Mouse (Mus musculus) liver, embryonic 15.5 days (tissue): ENCODE results near the gene Thra. TPM values are rescaled to one million over a fixed set of nuclear protein-coding genes. Genes with fewer than 3 reads are reported as not detected.

Source experiments
- ATAC-seq: fragments of 200-750 bp; cut with Nextera tagmentation; 2 replicates; pipeline ENCODE4 v1.8.0; 2017; ENCODE audit warnings: moderate number of reproducible peaks, mild to moderate bottlenecking, moderate library complexity; ENCODE audit not compliant: insufficient read depth
- H3K27ac ChIP-seq: fragments of 300-500 bp; sonication (generic); replicated peaks from 2 replicates; pipeline ENCODE4 v1.5.1; 2015; ENCODE audit warnings: mild to moderate bottlenecking, inconsistent platforms
- H3K27me3 ChIP-seq: fragments of 300-500 bp; sonication (generic); 2 replicates; pipeline ENCODE4 v1.6.1; 2015; ENCODE audit warnings: mild to moderate bottlenecking, inconsistent platforms
- H3K36me3 ChIP-seq: fragments of 300-500 bp; sonication (generic); replicated peaks from 2 replicates; pipeline ENCODE4 v1.6.1; 2015; ENCODE audit warnings: moderate library complexity, mild to moderate bottlenecking, inconsistent platforms
- H3K4me1 ChIP-seq: fragments of 300-500 bp; sonication (generic); replicated peaks from 2 replicates; pipeline ENCODE4 v1.6.1; 2015; ENCODE audit warnings: inconsistent platforms
- H3K4me2 ChIP-seq: fragments of 300-500 bp; sonication (generic); 2 replicates; pipeline ENCODE4 v1.6.1; 2015; ENCODE audit warnings: moderate library complexity, mild to moderate bottlenecking, inconsistent platforms
- H3K4me3 ChIP-seq: fragments of 300-500 bp; sonication (generic); replicated peaks from 2 replicates; pipeline ENCODE4 v1.5.1; 2015; ENCODE audit warnings: mild to moderate bottlenecking, inconsistent platforms
- H3K9ac ChIP-seq: fragments of 300-500 bp; sonication (generic); 2 replicates; pipeline ENCODE4 v1.6.1; 2015; ENCODE audit warnings: moderate library complexity, mild to moderate bottlenecking, inconsistent platforms
- H3K9me3 ChIP-seq: fragments of 300-500 bp; sonication (generic); replicated peaks from 2 replicates; pipeline ENCODE4 v1.6.1; 2016; ENCODE audit warnings: inconsistent platforms
- WGBS: fragments of 180-500 bp; shearing (Covaris S2); methylation state at CpG from one replicate; pipeline ENCODE4 v1.1.7; 2015; ENCODE audit warnings: mixed read lengths; ENCODE audit not compliant: insufficient replicate concordance; 5-methylcytosine and 5-hydroxymethylcytosine counted together
- polyA plus RNA-seq: library from polyadenylated mRNA; unstranded; fragments of >200 nt; fragmentation: Nextera tagmentation; extraction: Ambion mirVana; gene quantifications from 2 replicates; pipeline ENCODE4 v1.2.1, GENCODE M21; 2015

Gene Thra
- 7.2 and 7.6 TPM in 2 replicates for polyA plus RNA-seq

- H3K36me3 ChIP-seq, result 0 out of 2 replicates have a peak, but pooled peaks cover 2% of the 10 kb centered on the region
- no peaks in the 10 kb centered on the region for H3K9me3 ChIP-seq
- peak within 1 kb of the TSS; percentile 99 for H3K4me2 ChIP-seq
- H3K4me3 ChIP-seq, result peak within 1 kb of the TSS; percentile 88
- H3K9ac ChIP-seq, result peak within 1 kb of the TSS; percentile 88
- ATAC-seq, result peak; percentile 79
- under 1% methylated on average over 22 of the region's 22 CpGs for whole genome bisulfite sequencing
- peaks cover 76% of the 10 kb centered on the region for H3K4me1 ChIP-seq
- no peaks in the 10 kb centered on the region for H3K27me3 ChIP-seq
- peak within 1 kb of the TSS; percentile 91 for H3K27ac ChIP-seq
Observed at GRCm38 (mm10) chr11:98740393-98741050, at the start of gene Thra. Gene Thra (plus strand): TSS chr11:98740638.

GRCm38 (mm10) chr11:98693201-98693600 is 47.2 kb upstream of the Thra start:
- Histone ChIP-seq H3K4me3 (no peak overlapping the region), H3K4me1 (no peaks in the 10 kb centered on the region), H3K9ac (no peak overlapping the region), H3K27me3 (no peaks in the 10 kb centered on the region), H3K27ac (no peak overlapping the region), H3K4me2 (no peak overlapping the region), H3K36me3 (peaks cover 79% of the 10 kb centered on the region), H3K9me3 (no peaks in the 10 kb centered on the region)
- no peak for ATAC-seq
- 55% methylated on average over 13 of the region's 13 CpGs for WGBS

DNA sequence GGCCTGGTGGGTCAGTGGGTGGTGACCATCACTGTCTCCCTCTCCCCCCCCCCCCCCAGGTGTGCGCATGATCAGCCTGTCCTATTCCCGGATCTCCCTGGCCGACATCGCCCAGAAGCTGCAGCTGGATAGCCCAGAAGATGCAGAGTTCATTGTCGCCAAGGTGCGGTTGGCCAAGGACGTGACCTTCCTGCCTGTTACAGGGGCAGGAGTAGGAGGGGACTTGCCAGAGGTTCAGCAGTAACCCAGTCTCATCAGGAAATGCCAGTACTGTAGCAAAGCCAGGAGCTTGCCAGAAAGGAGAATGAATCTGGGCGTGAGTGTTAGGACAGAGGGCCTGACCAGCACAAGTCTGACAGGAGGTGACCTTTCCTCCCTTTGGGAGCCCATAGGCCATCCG is 46.7 kb upstream of the Thra start:
- 84% methylated on average over 9 of the region's 9 CpGs for WGBS
- Histone ChIP-seq H3K4me1 (no peaks in the 10 kb centered on the region), H3K9ac (no peak overlapping the region), H3K36me3 (peaks cover 75% of the 10 kb centered on the region), H3K27ac (no peak overlapping the region), H3K4me3 (no peak overlapping the region), H3K9me3 (no peaks in the 10 kb centered on the region), H3K27me3 (no peaks in the 10 kb centered on the region), H3K4me2 (no peak overlapping the region)
- ATAC-seq, result no peak

GRCm38 (mm10) chr11:98694301-98694700 is 46.1 kb upstream of the Thra start:
- Histone ChIP-seq H3K36me3 (peaks cover 72% of the 10 kb centered on the region), H3K27me3 (no peaks in the 10 kb centered on the region)
- WGBS, result 77% methylated on average over 9 of the region's 9 CpGs

DNA sequence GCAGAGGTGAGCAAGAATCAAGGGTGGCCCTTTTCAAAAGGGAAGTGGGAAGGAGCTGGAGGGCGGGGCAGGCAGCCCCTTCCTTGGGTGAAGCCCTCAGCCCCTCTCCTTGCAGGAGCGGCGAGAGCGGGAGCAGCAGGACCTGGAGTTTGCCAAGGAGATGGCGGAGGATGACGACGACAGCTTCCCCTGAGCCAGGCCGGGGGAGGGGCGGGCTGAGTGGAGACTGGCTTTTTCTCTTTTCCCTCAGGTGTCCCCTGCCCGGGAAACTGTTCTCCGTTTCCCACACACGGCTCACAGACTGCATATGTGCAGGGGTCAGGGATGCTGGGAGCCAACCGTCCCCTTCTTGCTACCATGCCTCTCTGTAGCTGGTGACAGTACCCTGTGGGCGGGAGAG is 45.0 kb upstream of the Thra start:
- ATAC-seq, result no peak
- H3K9me3 ChIP-seq, result no peaks in the 10 kb centered on the region
- 81% methylated on average over 14 of the region's 14 CpGs for WGBS
- peaks cover 61% of the 10 kb centered on the region for H3K36me3 ChIP-seq
- H3K9ac ChIP-seq, result no peak overlapping the region
- H3K4me1 ChIP-seq, result no peaks in the 10 kb centered on the region
- H3K27ac ChIP-seq, result no peak overlapping the region
- H3K4me3 ChIP-seq, result no peak overlapping the region
- no peak overlapping the region for H3K4me2 ChIP-seq
- no peaks in the 10 kb centered on the region; the same call in 1 of the 2 replicates for H3K27me3 ChIP-seq

More at GRCm38 (mm10) chr11:98694301-98694700, 46.1 kb upstream of the Thra start:
- no peak overlapping the region for H3K9ac ChIP-seq
- H3K27ac ChIP-seq, result no peak overlapping the region
- H3K4me2 ChIP-seq, result no peak overlapping the region
- no peak overlapping the region for H3K4me3 ChIP-seq
- no peaks in the 10 kb centered on the region for H3K4me1 ChIP-seq
- H3K9me3 ChIP-seq, result no peaks in the 10 kb centered on the region
- ATAC-seq, result no peak

DNA sequence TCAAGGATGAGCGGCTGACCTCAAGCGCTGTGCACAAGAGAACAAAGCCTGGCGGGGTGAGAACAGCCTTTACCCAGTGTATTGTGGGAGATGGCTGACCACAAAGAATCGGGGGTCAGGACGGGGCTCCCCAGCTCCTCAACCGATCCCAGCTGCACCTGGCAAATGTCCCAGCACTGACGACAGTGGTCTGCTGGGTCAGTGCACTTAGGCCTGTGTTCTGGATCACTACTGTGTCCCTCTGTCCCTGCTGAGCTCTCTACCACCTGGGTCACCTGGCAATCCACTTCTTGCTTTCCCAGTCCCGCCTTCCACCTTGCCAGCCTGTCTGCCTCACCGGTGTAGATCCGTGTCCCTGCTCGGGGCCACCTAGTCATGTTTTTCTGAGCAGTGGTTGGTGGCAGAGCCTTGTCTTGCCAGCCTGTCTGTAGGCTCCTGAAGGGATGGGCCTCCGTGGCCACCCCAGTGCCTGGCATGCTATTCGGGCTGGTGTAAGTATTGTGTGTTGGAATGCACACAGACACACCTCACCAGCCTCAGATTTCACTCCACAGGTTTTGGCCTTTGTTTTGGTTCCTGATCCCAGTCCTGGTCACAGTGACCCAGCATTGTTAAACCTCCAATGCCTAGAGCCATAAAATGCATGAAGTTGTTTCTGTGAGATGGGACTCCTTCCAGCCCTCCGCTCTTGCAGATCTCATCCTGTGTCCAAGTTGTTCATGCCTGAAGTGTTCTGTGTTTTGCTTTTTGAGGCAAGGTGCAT is 43.8 kb upstream of the Thra start:
- Histone ChIP-seq H3K9me3 (no peaks in the 10 kb centered on the region), H3K4me3 (no peak overlapping the region), H3K36me3 (peaks cover 49% of the 10 kb centered on the region), H3K4me2 (no peak overlapping the region), H3K4me1 (no peaks in the 10 kb centered on the region), H3K27me3 (no peaks in the 10 kb centered on the region; the same call in 1 of the 2 replicates), H3K9ac (no peak overlapping the region), H3K27ac (no peak overlapping the region)
- ATAC-seq, result no peak
- whole genome bisulfite sequencing, result 78% methylated on average over 14 of the region's 14 CpGs

DNA sequence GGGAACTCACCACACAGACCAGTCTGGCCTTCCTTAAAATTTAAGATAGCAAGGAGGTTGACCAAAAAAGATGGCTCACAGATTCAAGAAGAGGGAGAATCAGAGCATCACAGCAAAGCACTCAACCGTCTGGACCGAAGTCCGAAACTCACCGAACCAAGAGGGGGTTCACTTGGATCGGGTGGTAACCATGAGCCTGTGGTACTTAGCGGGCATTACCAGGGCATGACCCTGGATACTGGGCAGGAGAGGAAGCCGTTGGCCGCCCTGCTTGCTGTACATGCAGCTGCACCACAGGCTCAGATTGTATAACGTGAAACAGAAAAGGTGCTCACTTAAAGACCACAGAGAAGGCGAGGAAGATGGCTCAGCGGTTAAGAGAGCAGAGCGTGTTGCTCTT is 43.2 kb upstream of the Thra start:
- ATAC-seq, result no peak
- peaks cover 43% of the 10 kb centered on the region for H3K36me3 ChIP-seq
- H3K27me3 ChIP-seq, result no peaks in the 10 kb centered on the region; the same call in 1 of the 2 replicates
- WGBS, result 84% methylated on average over 12 of the region's 12 CpGs
- no peak overlapping the region for H3K27ac ChIP-seq
- no peak overlapping the region for H3K4me3 ChIP-seq
- H3K9ac ChIP-seq, result no peak overlapping the region
- no peaks in the 10 kb centered on the region for H3K4me1 ChIP-seq
- no peak overlapping the region for H3K4me2 ChIP-seq
- H3K9me3 ChIP-seq, result no peaks in the 10 kb centered on the region

DNA sequence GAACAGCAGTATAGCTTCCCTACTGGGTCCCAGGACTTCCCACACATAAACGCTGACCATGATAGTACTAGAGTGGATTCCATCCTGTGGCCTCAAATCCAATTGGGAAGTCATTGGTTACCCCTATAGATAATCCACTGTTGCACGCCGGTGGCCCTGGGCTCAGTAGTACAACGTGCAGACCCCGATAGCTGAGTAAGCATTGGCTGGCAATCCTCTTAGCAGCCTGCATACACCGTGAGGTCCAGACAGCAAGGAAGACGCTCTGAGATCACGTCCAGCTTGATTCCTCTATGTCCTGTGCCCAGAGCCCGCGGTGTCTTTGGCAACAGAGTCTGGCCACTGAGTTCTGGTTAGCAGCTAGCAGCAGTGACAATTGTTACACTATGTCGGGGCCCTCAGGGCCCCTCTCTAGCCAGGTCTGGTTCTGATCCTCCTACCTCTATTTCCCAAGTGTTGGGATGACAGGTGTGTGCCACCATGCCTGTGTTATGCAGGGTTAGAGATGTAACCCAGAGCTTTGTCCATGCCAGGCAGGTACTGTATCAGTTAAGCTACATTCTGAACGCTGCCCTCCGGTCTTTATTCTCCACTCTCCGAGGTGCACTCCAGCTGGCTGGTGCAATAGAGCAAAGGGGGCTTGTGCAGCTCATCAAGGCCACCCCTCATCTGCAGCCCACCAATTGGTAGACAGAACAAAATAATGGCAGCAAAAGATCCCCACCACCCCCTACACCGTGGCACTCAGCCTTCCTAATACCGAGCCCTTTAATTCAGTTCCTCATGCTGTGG is 41.4 kb upstream of the Thra start:
- no peak for ATAC-seq
- WGBS, result 73% methylated on average over 16 of the region's 16 CpGs
- no peak overlapping the region for H3K27ac ChIP-seq
- H3K9me3 ChIP-seq, result no peaks in the 10 kb centered on the region
- H3K4me2 ChIP-seq, result no peak overlapping the region
- H3K9ac ChIP-seq, result no peak overlapping the region
- H3K36me3 ChIP-seq, result peaks cover 25% of the 10 kb centered on the region
- H3K27me3 ChIP-seq, result no peaks in the 10 kb centered on the region; the same call in 1 of the 2 replicates
- H3K4me3 ChIP-seq, result no peak overlapping the region
- H3K4me1 ChIP-seq, result no peaks in the 10 kb centered on the region; the same call in 1 of the 2 replicates

GRCm38 (mm10) chr11:98699911-98700310 is 40.5 kb upstream of the Thra start:
- WGBS, result 28% methylated on average over 4 of the region's 4 CpGs
- peaks cover 25% of the 10 kb centered on the region for H3K36me3 ChIP-seq
- H3K27ac ChIP-seq, result no peak overlapping the region
- no peaks in the 10 kb centered on the region; the same call in 1 of the 2 replicates for H3K4me1 ChIP-seq
- no peaks in the 10 kb centered on the region for H3K9me3 ChIP-seq
- no peak overlapping the region for H3K4me2 ChIP-seq
- ATAC-seq, result no peak
- H3K9ac ChIP-seq, result no peak overlapping the region
- no peak overlapping the region for H3K4me3 ChIP-seq
- no peaks in the 10 kb centered on the region; the same call in 1 of the 2 replicates for H3K27me3 ChIP-seq

GRCm38 (mm10) chr11:98701213-98701670 is 39.2 kb upstream of the Thra start, which contains the start of gene Csf3:
Gene Csf3 (plus strand): TSS chr11:98701263.
- ATAC-seq, result no peak
- Histone ChIP-seq H3K9ac (no peak within 1 kb of the TSS), H3K27me3 (no peaks in the 10 kb centered on the region; the same call in 1 of the 2 replicates), H3K36me3 (peaks cover 25% of the 10 kb centered on the region), H3K4me3 (no peak within 1 kb of the TSS), H3K4me1 (no peaks in the 10 kb centered on the region; the same call in 1 of the 2 replicates), H3K4me2 (no peak within 1 kb of the TSS), H3K27ac (no peak within 1 kb of the TSS), H3K9me3 (no peaks in the 10 kb centered on the region)
- 59% methylated on average over 10 of the region's 10 CpGs for WGBS
